Mouse (Mus musculus) hindbrain, embryonic 12.5 days (tissue): ENCODE measurements around the gene Itgb2. TPM values are rescaled to one million over a fixed set of nuclear protein-coding genes. Genes with fewer than 3 reads are reported as not detected.
A peak's percentile ranks its signal among the peaks of the same experiment; 100 is the strongest.

Source experiments
- ATAC-seq: fragments of 200-750 bp; cut with Nextera tagmentation; 2 replicates; pipeline ENCODE4 v1.8.0; 2017; ENCODE audit warnings: moderate TSS enrichment; ENCODE audit not compliant: low FRiP score
- H3K27ac ChIP-seq: fragments of 300-500 bp; sonication (generic); 2 replicates; pipeline ENCODE4 v1.5.1; 2016; ENCODE audit warnings: mild to moderate bottlenecking
- H3K27me3 ChIP-seq: fragments of 300-500 bp; sonication (generic); 2 replicates; pipeline ENCODE4 v1.6.1; 2016; ENCODE audit warnings: mild to moderate bottlenecking
- H3K36me3 ChIP-seq: fragments of 300-500 bp; sonication (generic); 2 replicates; pipeline ENCODE4 v1.6.1; 2016; ENCODE audit warnings: mild to moderate bottlenecking
- H3K4me1 ChIP-seq: fragments of 300-500 bp; sonication (generic); 2 replicates; pipeline ENCODE4 v1.6.1; 2016
- H3K4me2 ChIP-seq: fragments of 300-500 bp; sonication (generic); replicated peaks from 2 replicates; pipeline ENCODE4 v1.6.1; 2016; ENCODE audit warnings: mild to moderate bottlenecking
- H3K4me3 ChIP-seq: fragments of 300-500 bp; sonication (generic); 2 replicates; pipeline ENCODE4 v1.5.1; 2016; ENCODE audit warnings: mild to moderate bottlenecking
- H3K9ac ChIP-seq: fragments of 300-500 bp; sonication (generic); 2 replicates; pipeline ENCODE4 v1.6.1; 2016; ENCODE audit warnings: mild to moderate bottlenecking, moderate library complexity
- H3K9me3 ChIP-seq: fragments of 300-500 bp; sonication (generic); replicated peaks from 2 replicates; pipeline ENCODE4 v1.6.1; 2016; ENCODE audit warnings: mild to moderate bottlenecking
- WGBS: fragments of 180-500 bp; shearing (Covaris S2); methylation state at CpG from one replicate; pipeline ENCODE4 v1.1.7; 2016; 5-methylcytosine and 5-hydroxymethylcytosine counted together
- polyA plus RNA-seq: library from polyadenylated mRNA; unstranded; fragments of >200 nt; fragmentation: Nextera tagmentation; extraction: Ambion mirVana; gene quantifications from 2 replicates; pipeline ENCODE4 v1.2.1, GENCODE M21; 2016

Gene Itgb2
- polyA plus RNA-seq, 1 experiment from 2014 or later, result 0.70 TPM

GRCm38 (mm10) chr10:77561508-77561907, 31.5 kb downstream of the Itgb2 start:
- no peaks in the 10 kb centered on the region for H3K9me3 ChIP-seq
- no peaks in the 10 kb centered on the region for H3K36me3 ChIP-seq
- H3K4me2 ChIP-seq, result no peak overlapping the region
- no peak for ATAC-seq
- 81% methylated on average over 2 of the region's 2 CpGs for WGBS
- no peak overlapping the region for H3K27ac ChIP-seq
- H3K27me3 ChIP-seq, result no peaks in the 10 kb centered on the region
- H3K4me3 ChIP-seq, result no peak overlapping the region
- no peaks in the 10 kb centered on the region for H3K4me1 ChIP-seq
- H3K9ac ChIP-seq, result no peak overlapping the region

- H3K4me2 ChIP-seq, result no peak overlapping the region
- no peak overlapping the region for H3K27ac ChIP-seq
- no peaks in the 10 kb centered on the region for H3K36me3 ChIP-seq
- H3K4me3 ChIP-seq, result no peak overlapping the region
- ATAC-seq, result no peak
- WGBS, result 87% methylated on average over 8 of the region's 8 CpGs
- no peaks in the 10 kb centered on the region for H3K9me3 ChIP-seq
- no peaks in the 10 kb centered on the region for H3K27me3 ChIP-seq
- peaks cover 3% of the 10 kb centered on the region; the same call in 1 of the 2 replicates for H3K4me1 ChIP-seq
- no peak overlapping the region for H3K9ac ChIP-seq
These were observed 35.0 kb downstream of the Itgb2 start for GRCm38 (mm10) chr10:77565005-77565404.

GRCm38 (mm10) chr10:77566651-77567050, 36.6 kb downstream of the Itgb2 start:
- ATAC-seq, result no peak
- no peaks in the 10 kb centered on the region for H3K9me3 ChIP-seq
- H3K4me1 ChIP-seq, result peaks cover 3% of the 10 kb centered on the region; the same call in 1 of the 2 replicates
- no peak overlapping the region for H3K9ac ChIP-seq
- H3K4me2 ChIP-seq, result no peak overlapping the region
- H3K27ac ChIP-seq, result no peak overlapping the region
- WGBS, result 39% methylated on average over 8 of the region's 8 CpGs
- no peaks in the 10 kb centered on the region for H3K36me3 ChIP-seq
- no peaks in the 10 kb centered on the region for H3K27me3 ChIP-seq
- no peak overlapping the region for H3K4me3 ChIP-seq

- Histone ChIP-seq H3K4me1 (peaks cover 3% of the 10 kb centered on the region; the same call in 1 of the 2 replicates), H3K27ac (no peak overlapping the region), H3K27me3 (0 out of 2 replicates have a peak, but pooled peaks cover 2% of the 10 kb centered on the region), H3K4me3 (no peak overlapping the region), H3K9me3 (no peaks in the 10 kb centered on the region), H3K4me2 (no peak overlapping the region), H3K36me3 (no peaks in the 10 kb centered on the region), H3K9ac (no peak overlapping the region)
- WGBS, result 46% methylated on average over 7 of the region's 7 CpGs
- no peak for ATAC-seq
These were observed 39.4 kb downstream of the Itgb2 start for GRCm38 (mm10) chr10:77569481-77569880.

GRCm38 (mm10) chr10:77569973-77570658, 40.1 kb downstream of the Itgb2 start:
- H3K4me2 ChIP-seq, result no peak overlapping the region
- H3K9ac ChIP-seq, result no peak overlapping the region
- peaks cover 3% of the 10 kb centered on the region; the same call in 1 of the 2 replicates for H3K4me1 ChIP-seq
- no peak for ATAC-seq
- H3K27ac ChIP-seq, result no peak overlapping the region
- H3K36me3 ChIP-seq, result no peaks in the 10 kb centered on the region
- 65% methylated on average over 6 of the region's 6 CpGs for WGBS
- 0 out of 2 replicates have a peak, but pooled peaks cover 2% of the 10 kb centered on the region for H3K27me3 ChIP-seq
- H3K9me3 ChIP-seq, result no peaks in the 10 kb centered on the region
- H3K4me3 ChIP-seq, result no peak overlapping the region

DNA sequence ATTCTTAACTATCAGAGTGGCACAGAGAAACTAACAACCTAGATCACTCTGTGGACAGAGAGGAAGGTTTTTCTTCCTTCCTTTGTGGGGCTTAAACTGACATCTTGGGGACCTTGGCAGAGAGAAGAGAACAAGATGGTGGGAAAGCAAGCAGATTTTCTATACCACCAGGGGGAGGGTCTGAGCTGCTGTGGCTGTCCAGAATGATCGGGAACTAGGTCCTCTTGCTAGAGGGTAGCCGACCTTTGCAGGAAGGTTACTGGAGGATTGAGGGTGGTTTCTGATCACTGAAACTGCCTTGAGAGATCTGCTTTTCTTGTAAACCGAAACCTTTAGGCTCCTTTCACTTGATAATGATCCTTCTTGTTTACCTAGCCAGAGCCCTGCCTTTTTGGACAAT, 42.2 kb downstream of the Itgb2 start:
- 40% methylated on average over 3 of the region's 3 CpGs for WGBS

DNA sequence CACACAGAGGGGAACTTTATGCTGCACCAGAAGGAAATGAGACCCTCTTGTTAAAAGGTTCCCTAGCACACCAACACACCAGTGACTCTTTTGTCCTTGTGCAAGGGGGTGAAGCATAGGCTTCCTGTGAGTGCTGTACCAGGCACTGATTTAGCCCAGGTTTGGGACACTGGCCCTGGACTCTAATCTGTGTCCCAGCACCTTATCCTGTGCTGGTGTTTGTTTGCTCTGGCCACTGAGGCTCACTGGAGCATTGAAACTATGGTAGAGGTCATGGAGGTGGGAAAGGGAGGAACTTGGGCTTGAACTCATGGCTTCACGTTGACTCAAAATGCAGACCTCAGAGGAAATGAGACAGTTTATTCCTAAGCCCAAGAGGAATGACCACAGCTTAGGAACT, 43.1 kb downstream of the Itgb2 start:
- H3K9ac ChIP-seq, result no peak overlapping the region
- no peak overlapping the region for H3K4me2 ChIP-seq
- 0 out of 2 replicates have a peak, but pooled peaks cover 2% of the 10 kb centered on the region for H3K27me3 ChIP-seq
- H3K4me3 ChIP-seq, result no peak overlapping the region
- no peak for ATAC-seq
- WGBS, result 71% methylated on average over 1 of the region's 1 CpGs
- no peak overlapping the region for H3K27ac ChIP-seq
- H3K9me3 ChIP-seq, result no peaks in the 10 kb centered on the region
- H3K4me1 ChIP-seq, result peaks cover 3% of the 10 kb centered on the region; the same call in 1 of the 2 replicates
- H3K36me3 ChIP-seq, result no peaks in the 10 kb centered on the region

More for the DNA sequence above, 42.2 kb downstream of the Itgb2 start:
- no peak overlapping the region for H3K9ac ChIP-seq
- no peak overlapping the region for H3K4me2 ChIP-seq
- H3K4me1 ChIP-seq, result peaks cover 3% of the 10 kb centered on the region; the same call in 1 of the 2 replicates
- no peak for ATAC-seq
- no peak overlapping the region for H3K4me3 ChIP-seq
- H3K27me3 ChIP-seq, result 0 out of 2 replicates have a peak, but pooled peaks cover 2% of the 10 kb centered on the region
- no peaks in the 10 kb centered on the region for H3K9me3 ChIP-seq
- no peak overlapping the region for H3K27ac ChIP-seq
- H3K36me3 ChIP-seq, result no peaks in the 10 kb centered on the region

DNA sequence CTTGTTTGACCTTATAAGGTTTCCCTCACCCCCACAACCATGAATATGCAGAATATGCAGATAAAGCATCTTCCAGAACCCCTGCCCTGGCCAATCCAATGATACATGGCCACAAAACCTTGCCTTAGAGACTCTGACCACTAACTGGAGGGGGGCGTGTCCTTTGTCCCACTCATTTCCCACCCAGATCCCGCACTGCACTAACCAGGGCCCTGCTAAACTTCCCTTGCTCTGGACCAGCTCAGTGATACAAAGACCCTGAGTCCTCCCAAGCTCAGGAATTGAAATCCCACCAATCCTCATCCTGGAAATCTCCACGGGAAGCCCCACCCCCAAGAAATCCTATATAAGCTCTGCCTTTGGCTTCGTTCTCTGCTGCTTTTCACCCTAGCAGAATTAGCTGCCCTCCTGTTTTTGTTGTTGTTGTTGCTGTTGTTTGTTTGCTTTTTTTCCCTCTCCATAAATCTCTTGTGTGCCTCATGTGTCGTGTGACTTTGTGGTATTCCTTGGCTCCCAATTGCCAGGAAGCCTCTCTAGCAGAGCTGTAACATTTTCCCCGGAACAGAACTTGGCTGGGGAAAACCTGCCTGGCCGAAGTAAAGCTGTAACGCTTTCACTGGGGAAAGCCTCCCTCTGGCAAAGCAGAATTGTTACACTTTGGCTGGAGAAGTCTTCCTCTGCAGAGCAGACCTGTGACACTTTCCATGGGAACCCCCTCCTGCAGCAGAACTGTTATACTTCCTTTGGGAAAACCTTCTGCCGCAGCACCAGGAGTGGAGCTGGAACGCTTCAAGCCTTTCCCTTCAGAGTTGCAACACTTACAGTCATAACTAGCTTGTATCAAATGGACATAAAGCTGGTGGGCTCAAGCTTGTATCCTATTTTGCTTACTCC, 50.2 kb downstream of the Itgb2 start:
- Histone ChIP-seq H3K4me3 (no peak overlapping the region), H3K27ac (no peak overlapping the region)
- no peak for ATAC-seq

GRCm38 (mm10) chr10:77581023-77581407, 51.0 kb downstream of the Itgb2 start:
- no peaks in the 10 kb centered on the region for H3K9me3 ChIP-seq
- H3K4me3 ChIP-seq, result peak overlapping the region; percentile 90
- peak overlapping the region; percentile 88 for H3K9ac ChIP-seq
- WGBS, result 6% methylated on average over 8 of the region's 8 CpGs
- no peaks in the 10 kb centered on the region for H3K36me3 ChIP-seq
- peak overlapping the region; percentile 79 for H3K27ac ChIP-seq
- H3K4me2 ChIP-seq, result peak overlapping the region; percentile 90
- no peak; the same call in 1 of the 2 replicates for ATAC-seq
- H3K27me3 ChIP-seq, result no peaks in the 10 kb centered on the region
- H3K4me1 ChIP-seq, result peaks cover 23% of the 10 kb centered on the region

More for the DNA sequence above, 50.2 kb downstream of the Itgb2 start:
- Histone ChIP-seq H3K4me2 (no peak overlapping the region), H3K36me3 (no peaks in the 10 kb centered on the region), H3K9me3 (no peaks in the 10 kb centered on the region), H3K27me3 (no peaks in the 10 kb centered on the region), H3K4me1 (peaks cover 23% of the 10 kb centered on the region), H3K9ac (no peak overlapping the region)
- WGBS, result 62% methylated on average over 10 of the region's 10 CpGs

- peak; percentile 98 for ATAC-seq
- Histone ChIP-seq H3K4me3 (peak within 1 kb of the TSS; percentile 90), H3K9me3 (no peaks in the 10 kb centered on the region), H3K27me3 (no peaks in the 10 kb centered on the region), H3K27ac (peak within 1 kb of the TSS; percentile 92), H3K4me1 (peaks cover 23% of the 10 kb centered on the region), H3K9ac (peak within 1 kb of the TSS; percentile 88), H3K4me2 (peak within 1 kb of the TSS; percentile 90), H3K36me3 (no peaks in the 10 kb centered on the region)
- WGBS, result under 1% methylated on average over 64 of the region's 64 CpGs
These were observed 51.6 kb downstream of the Itgb2 start, which contains the start of gene Pttg1ip for GRCm38 (mm10) chr10:77581408-77582284. Pttg1ip (plus strand) TSS chr10:77581720.

DNA sequence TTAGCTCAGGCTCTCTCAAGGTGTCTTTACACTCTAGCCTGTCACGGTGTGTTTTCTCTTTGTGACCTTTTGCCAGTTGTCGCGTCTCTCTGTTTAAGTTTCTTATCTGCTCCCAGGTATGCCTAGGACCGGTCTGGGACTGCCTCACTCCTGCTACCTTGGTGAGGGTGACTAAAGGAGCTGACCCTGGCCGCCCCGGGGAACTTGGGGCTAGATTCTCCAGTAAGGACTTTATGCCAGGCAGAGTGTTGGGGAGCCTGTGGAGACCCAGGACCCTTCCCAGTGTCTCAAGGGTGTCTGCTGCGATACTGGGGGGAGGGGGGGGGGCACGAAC, 52.2 kb downstream of the Itgb2 start:
- Histone ChIP-seq H3K27ac (peak overlapping the region; percentile 92; the same call in 1 of the 2 replicates), H3K27me3 (no peaks in the 10 kb centered on the region), H3K4me2 (peak overlapping the region; percentile 90), H3K4me1 (peaks cover 26% of the 10 kb centered on the region), H3K9me3 (no peaks in the 10 kb centered on the region), H3K36me3 (no peaks in the 10 kb centered on the region), H3K9ac (peak overlapping the region; percentile 88), H3K4me3 (peak overlapping the region; percentile 90)
- 7% methylated on average over 8 of the region's 8 CpGs for WGBS
- ATAC-seq, result 0 out of 2 replicates have a peak, but pooled peaks have one; percentile 18
